Mouse (Mus musculus) forebrain, embryonic 14.5 days (tissue): ENCODE data around the gene Sipa1l1. TPM values are rescaled to one million over a fixed set of nuclear protein-coding genes. Genes with fewer than 3 reads are reported as not detected.

Experiments used
- ATAC-seq: fragments of 200-750 bp; cut with Nextera tagmentation; 2 replicates; pipeline ENCODE4 v1.8.0; 2017; ENCODE audit warnings: mild to moderate bottlenecking, moderate library complexity
- DNase-seq: peaks from one replicate; pipeline ENCODE4 v3.0.0-alpha.2; 2015; ENCODE audit warnings: low spot score
- H3K27ac ChIP-seq: fragments of 300-500 bp; sonication (generic); 2 replicates; pipeline ENCODE4 v1.5.1; 2014; ENCODE audit warnings: low read depth, mild to moderate bottlenecking, control low read depth, low read length, moderate library complexity
- H3K27me3 ChIP-seq: fragments of 300-500 bp; sonication (generic); replicated peaks from 2 replicates; pipeline ENCODE4 v1.6.1; 2014; ENCODE audit warnings: low read length, control low read depth, mixed read lengths; ENCODE audit not compliant: control insufficient read depth, insufficient read depth
- H3K36me3 ChIP-seq: fragments of 300-500 bp; sonication (generic); 2 replicates; pipeline ENCODE4 v1.6.1; 2014; ENCODE audit warnings: low read length, control low read depth; ENCODE audit not compliant: control insufficient read depth, insufficient read depth
- H3K4me1 ChIP-seq: fragments of 300-500 bp; sonication (generic); 2 replicates; pipeline ENCODE4 v1.6.1; 2014; ENCODE audit warnings: antibody characterized with exemption, low read length, control low read depth; ENCODE audit not compliant: control insufficient read depth, insufficient read depth
- H3K4me2 ChIP-seq: fragments of 300-500 bp; sonication (generic); 2 replicates; pipeline ENCODE4 v1.6.1; 2014; ENCODE audit warnings: mild to moderate bottlenecking, control low read depth, low read length
- H3K4me3 ChIP-seq: fragments of 300-500 bp; sonication (generic); 2 replicates; pipeline ENCODE4 v1.5.1; 2014; ENCODE audit warnings: low read depth, low read length, control low read depth
- H3K9ac ChIP-seq: fragments of 300-500 bp; sonication (generic); 2 replicates; pipeline ENCODE4 v1.6.1; 2014; ENCODE audit warnings: mild to moderate bottlenecking, low read length, control low read depth, moderate library complexity
- H3K9me3 ChIP-seq: fragments of 300-500 bp; sonication (generic); replicated peaks from 2 replicates; pipeline ENCODE4 v1.6.1; 2016; ENCODE audit warnings: low read length, control low read depth, mixed read lengths; ENCODE audit not compliant: control insufficient read depth
- WGBS: fragments of 180-500 bp; shearing (Covaris S2); extraction: QIAGEN DNeasy Blood & Tissue Kit; methylation state at CpG from one replicate; pipeline ENCODE4 v1.1.7; 2014; 5-methylcytosine and 5-hydroxymethylcytosine counted together
- polyA plus RNA-seq: library from polyadenylated mRNA; unstranded; fragments of >200 nt; fragmentation: Nextera tagmentation; extraction: Ambion mirVana; gene quantifications from 2 replicates; pipeline ENCODE4 v1.2.1, GENCODE M21; 2014

Sipa1l1 gene
- polyA plus RNA-seq, 1 experiment from 2014 or later = 13.5 TPM

DNA sequence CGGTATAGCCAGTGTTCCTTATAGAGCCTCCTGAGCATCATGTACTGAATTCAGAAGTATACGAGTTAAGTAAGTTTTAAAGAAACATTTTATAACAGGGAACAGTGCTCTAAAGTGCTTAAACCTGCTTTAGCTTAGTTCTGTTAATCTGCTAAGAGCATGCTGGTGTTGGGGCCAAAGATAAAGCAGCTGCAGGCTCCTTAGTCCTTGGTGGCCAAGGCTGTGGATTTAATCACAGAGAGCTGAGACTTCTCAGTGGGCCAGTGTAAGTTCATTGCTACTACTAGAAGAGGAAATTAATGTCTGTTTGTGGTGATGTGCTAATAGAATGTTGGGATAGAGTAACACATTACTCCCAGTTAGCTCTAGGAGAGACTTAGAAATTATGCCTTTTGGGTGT, 27.1 kb downstream of the Sipa1l1 start:
- 83% methylated on average over 2 of the region's 2 CpGs for WGBS
- H3K4me2 ChIP-seq = no peak overlapping the region
- H3K4me1 ChIP-seq = peaks cover 6% of the 10 kb centered on the region; the same call in 1 of the 2 replicates
- H3K27ac ChIP-seq = no peak overlapping the region
- no peak overlapping the region for H3K9ac ChIP-seq
- H3K36me3 ChIP-seq = no peaks in the 10 kb centered on the region
- no peaks in the 10 kb centered on the region for H3K9me3 ChIP-seq
- no peak overlapping the region for H3K4me3 ChIP-seq
- ATAC-seq (no peak), DNase-seq (no peak)
- no peaks in the 10 kb centered on the region for H3K27me3 ChIP-seq

DNA sequence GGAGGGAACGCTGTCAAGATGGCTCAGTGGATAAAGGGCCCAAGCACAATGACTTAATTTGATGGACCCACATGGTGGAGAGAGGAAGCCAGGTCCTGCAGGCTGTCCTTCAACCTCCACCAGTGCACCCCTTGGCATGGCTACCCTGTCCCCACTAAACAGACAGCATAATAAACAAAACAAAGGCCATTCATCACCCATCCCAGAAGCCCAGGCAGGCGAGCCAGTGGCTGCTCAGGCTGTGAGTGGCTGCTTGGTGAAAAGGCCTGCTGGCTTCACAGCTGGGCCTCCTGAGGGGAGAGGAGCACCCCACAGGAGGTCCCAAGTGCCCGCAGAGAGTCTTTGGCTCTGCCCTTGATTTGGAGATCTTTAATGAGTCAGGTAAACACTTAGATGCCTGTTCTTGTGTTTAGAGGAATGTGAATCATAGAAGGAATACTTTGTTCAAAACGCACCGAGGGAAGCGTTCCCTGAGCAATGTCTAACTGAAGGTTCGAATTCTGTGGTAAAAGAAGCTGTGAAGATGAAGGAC, 27.6 kb downstream of the Sipa1l1 start:
- H3K9me3 ChIP-seq = no peaks in the 10 kb centered on the region
- no peak overlapping the region for H3K4me3 ChIP-seq
- H3K4me1 ChIP-seq = peaks cover 6% of the 10 kb centered on the region; the same call in 1 of the 2 replicates
- H3K9ac ChIP-seq = no peak overlapping the region
- DNase-seq (peak; percentile 6), ATAC-seq (no peak)
- H3K36me3 ChIP-seq = no peaks in the 10 kb centered on the region
- no peak overlapping the region for H3K4me2 ChIP-seq
- 23% methylated on average over 7 of the region's 7 CpGs for WGBS
- no peaks in the 10 kb centered on the region for H3K27me3 ChIP-seq
- H3K27ac ChIP-seq = no peak overlapping the region

GRCm38 (mm10) chr12:82197207-82197606, 28.1 kb downstream of the Sipa1l1 start:
- DNase-seq = no peak
- H3K27ac ChIP-seq = no peak overlapping the region
- ATAC-seq = no peak
- 65% methylated on average over 2 of the region's 2 CpGs for WGBS
- no peaks in the 10 kb centered on the region for H3K27me3 ChIP-seq
- H3K9me3 ChIP-seq = no peaks in the 10 kb centered on the region
- peaks cover 6% of the 10 kb centered on the region; the same call in 1 of the 2 replicates for H3K4me1 ChIP-seq
- H3K4me3 ChIP-seq = no peak overlapping the region
- no peak overlapping the region for H3K9ac ChIP-seq
- no peaks in the 10 kb centered on the region for H3K36me3 ChIP-seq
- H3K4me2 ChIP-seq = no peak overlapping the region

DNA sequence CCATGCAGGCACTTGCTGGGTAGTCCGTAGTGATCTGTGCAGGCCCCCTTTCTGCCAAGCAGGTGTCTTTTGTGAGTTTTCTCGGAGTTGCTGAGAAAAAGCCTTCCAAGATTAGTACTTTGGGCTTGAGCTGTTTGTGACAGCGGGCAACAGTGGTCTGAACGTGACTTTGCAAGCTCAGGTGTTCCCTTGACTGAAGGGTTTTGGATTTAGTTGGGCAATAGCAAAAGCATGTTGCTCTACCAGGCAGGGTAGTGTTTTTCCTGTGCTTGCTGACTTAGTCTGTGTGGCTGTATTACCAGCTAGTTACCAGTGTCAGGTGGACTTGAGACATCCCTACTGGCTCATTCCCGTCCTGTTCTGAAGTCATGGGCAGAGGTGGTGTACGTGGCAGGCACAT, 30.2 kb downstream of the Sipa1l1 start:
- DNase-seq (no peak), ATAC-seq (no peak)
- H3K4me3 ChIP-seq = no peak overlapping the region
- H3K27me3 ChIP-seq = no peaks in the 10 kb centered on the region
- H3K9me3 ChIP-seq = no peaks in the 10 kb centered on the region
- no peak overlapping the region for H3K9ac ChIP-seq
- H3K4me1 ChIP-seq = peaks cover 6% of the 10 kb centered on the region; the same call in 1 of the 2 replicates
- no peak overlapping the region for H3K4me2 ChIP-seq
- H3K36me3 ChIP-seq = no peaks in the 10 kb centered on the region
- H3K27ac ChIP-seq = no peak overlapping the region
- 89% methylated on average over 6 of the region's 6 CpGs for WGBS

GRCm38 (mm10) chr12:82204106-82204505, 35.0 kb downstream of the Sipa1l1 start:
- Histone ChIP-seq H3K36me3 (no peaks in the 10 kb centered on the region), H3K9me3 (no peaks in the 10 kb centered on the region), H3K9ac (no peak overlapping the region), H3K4me2 (no peak overlapping the region), H3K4me1 (no peaks in the 10 kb centered on the region), H3K4me3 (no peak overlapping the region), H3K27ac (no peak overlapping the region), H3K27me3 (no peaks in the 10 kb centered on the region)
- WGBS = 90% methylated on average over 6 of the region's 6 CpGs
- DNase-seq (no peak), ATAC-seq (no peak)

- no peaks in the 10 kb centered on the region for H3K36me3 ChIP-seq
- H3K27ac ChIP-seq = no peak overlapping the region
- 92% methylated on average over 8 of the region's 8 CpGs for WGBS
- no peak overlapping the region for H3K9ac ChIP-seq
- ATAC-seq (no peak), DNase-seq (no peak)
- no peak overlapping the region for H3K4me3 ChIP-seq
- H3K9me3 ChIP-seq = no peaks in the 10 kb centered on the region
- H3K4me1 ChIP-seq = no peaks in the 10 kb centered on the region
- H3K4me2 ChIP-seq = no peak overlapping the region
- no peaks in the 10 kb centered on the region for H3K27me3 ChIP-seq
Measured at GRCm38 (mm10) chr12:82206857-82207647, 37.9 kb downstream of the Sipa1l1 start.

GRCm38 (mm10) chr12:82208046-82208445, 38.9 kb downstream of the Sipa1l1 start:
- H3K4me1 ChIP-seq = no peaks in the 10 kb centered on the region
- ATAC-seq (no peak), DNase-seq (no peak)
- H3K4me3 ChIP-seq = no peak overlapping the region
- 90% methylated on average over 3 of the region's 3 CpGs for WGBS
- H3K36me3 ChIP-seq = no peaks in the 10 kb centered on the region
- no peak overlapping the region for H3K9ac ChIP-seq
- no peak overlapping the region for H3K4me2 ChIP-seq
- no peaks in the 10 kb centered on the region for H3K9me3 ChIP-seq
- no peak overlapping the region for H3K27ac ChIP-seq
- H3K27me3 ChIP-seq = no peaks in the 10 kb centered on the region

DNA sequence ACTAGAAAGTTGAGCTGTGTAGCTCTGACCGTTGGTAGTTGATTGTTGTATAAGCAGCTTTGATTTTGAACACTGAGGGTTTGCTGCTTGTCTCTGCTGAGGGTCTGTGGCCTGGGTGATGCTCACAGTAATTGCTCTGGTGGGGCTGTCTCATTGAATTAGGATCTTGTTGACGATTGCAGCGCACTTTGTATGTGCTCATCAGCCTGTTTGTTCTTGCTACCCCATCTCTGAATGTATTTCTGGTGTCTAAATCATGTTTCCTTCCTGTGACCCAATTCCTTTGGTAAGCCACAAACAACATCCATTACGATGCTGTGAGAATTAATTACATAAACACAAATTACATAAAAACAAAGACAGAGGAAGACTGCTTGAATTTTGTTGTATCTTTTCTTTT, 39.5 kb downstream of the Sipa1l1 start:
- ATAC-seq = no peak
- Histone ChIP-seq H3K4me2 (no peak overlapping the region), H3K27ac (no peak overlapping the region), H3K27me3 (no peaks in the 10 kb centered on the region), H3K4me1 (no peaks in the 10 kb centered on the region), H3K9me3 (no peaks in the 10 kb centered on the region), H3K36me3 (no peaks in the 10 kb centered on the region), H3K9ac (no peak overlapping the region), H3K4me3 (no peak overlapping the region)
- 89% methylated on average over 4 of the region's 4 CpGs for WGBS
- DNase-seq = no peak

DNA sequence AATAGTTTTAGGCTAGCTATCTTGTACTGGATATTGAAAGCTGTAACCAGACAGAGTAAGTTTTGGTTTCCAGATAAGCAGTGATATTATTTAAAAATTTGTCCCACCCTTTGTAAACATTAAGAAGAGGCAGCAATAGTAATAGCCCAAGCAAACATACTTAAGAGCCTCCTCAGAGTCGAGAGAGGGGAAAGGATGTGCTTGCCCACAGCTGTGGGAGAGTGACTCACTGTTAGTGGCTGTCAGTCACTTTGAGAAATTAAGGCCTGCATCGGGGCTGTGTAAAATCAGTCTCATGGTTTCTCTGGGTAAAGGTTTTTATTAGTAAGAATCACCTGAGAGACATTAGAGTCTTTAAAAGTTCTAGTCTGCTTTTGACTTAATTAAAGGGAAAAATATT, 40.6 kb downstream of the Sipa1l1 start:
- no peak overlapping the region for H3K27ac ChIP-seq
- ATAC-seq = no peak
- H3K4me2 ChIP-seq = no peak overlapping the region
- H3K4me1 ChIP-seq = no peaks in the 10 kb centered on the region
- H3K9me3 ChIP-seq = no peaks in the 10 kb centered on the region
- DNase-seq = no peak
- no peaks in the 10 kb centered on the region for H3K27me3 ChIP-seq
- H3K36me3 ChIP-seq = no peaks in the 10 kb centered on the region
- H3K9ac ChIP-seq = no peak overlapping the region
- 78% methylated on average over 2 of the region's 2 CpGs for WGBS
- H3K4me3 ChIP-seq = no peak overlapping the region
